Mouse (Mus musculus): ENCODE results near the gene Capsl. TPM values are rescaled to one million over a fixed set of nuclear protein-coding genes. Genes with fewer than 3 reads are reported as not detected.

Capsl gene
- polyA plus RNA-seq (2012; rRNA removed): 0.12 and 0.38 TPM in 2 replicates

DNA sequence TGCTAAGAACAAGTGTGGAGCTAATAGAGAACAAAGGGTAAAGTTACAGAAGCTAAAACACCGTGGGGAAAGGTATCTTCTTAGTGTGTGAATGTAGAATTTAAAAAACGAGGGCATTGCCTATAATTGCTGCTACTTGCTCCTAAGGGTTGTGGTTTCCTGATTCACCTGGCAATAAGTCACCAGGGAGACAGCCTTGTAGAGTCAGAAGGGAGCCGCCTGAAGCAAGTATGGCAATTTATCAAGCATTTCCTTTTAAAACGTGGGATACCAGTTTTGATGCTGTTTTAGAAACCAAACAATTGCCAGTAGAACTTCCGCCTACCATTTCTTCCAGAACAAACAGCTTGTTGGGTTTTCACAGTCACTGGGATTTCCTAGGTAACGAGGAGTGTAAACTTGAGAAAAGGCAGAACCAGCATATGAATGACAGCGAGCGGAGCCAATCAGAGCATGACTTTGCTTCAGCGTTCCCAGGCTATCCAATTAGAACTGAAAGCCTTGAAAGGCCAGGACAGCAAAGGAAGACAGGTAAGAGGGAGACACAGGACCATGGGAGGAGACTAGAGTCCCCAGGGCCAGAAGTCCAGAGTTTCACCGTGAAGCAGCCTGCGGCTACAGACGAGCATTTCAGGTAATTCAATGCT, at the start of gene Capsl:
Gene Capsl (plus strand): TSS at position 495 of the 647 bp plus-strand sequence.

Other genes with a start within 250 kb of the Capsl start
- gene Ugt3a1, start 159.1 kb upstream of the Capsl start, polyA plus RNA-seq (2012; rRNA removed): not detected in 2 replicates
- gene Ugt3a2, start 100.5 kb upstream of the Capsl start, polyA plus RNA-seq (2012; rRNA removed): 0.10 TPM in 1 of 2 replicates, not detected in the other
- 0.02 TPM in 1 of 2 replicates, not detected in the other for gene Il7r, start 94.1 kb downstream of the Capsl start, polyA plus RNA-seq (2012; rRNA removed)

Measured in stomach, adult 2 months (tissue).